Mouse (Mus musculus) monocyte, adult 59 days (primary cell): Measurements from ENCODE around the gene Nrip3. TPM values are rescaled to one million over a fixed set of nuclear protein-coding genes. Genes with fewer than 3 reads are reported as not detected.

Source experiments
- total RNA-seq, 2 experiments: library from RNA; stranded (reverse); gene quantifications; one replicate each; pipeline ENCODE4 v1.2.4; 2023

The Nrip3 gene
- not detected for total RNA-seq

GRCm38 (mm10) chr7:109781470-109782203, at the start of gene Nrip3:
Nrip3 (minus strand) TSS chr7:109782025.

GRCm38 (mm10) chr7:109752008-109752925, 29.6 kb downstream of the Nrip3 start, which contains the start of gene Tmem9b:
Tmem9b (minus strand) TSS chr7:109752875.

GRCm38 (mm10) chr7:109731626-109732025, 50.2 kb downstream of the Nrip3 start, which contains the start of gene Ascl3:
Ascl3 (minus strand) TSS chr7:109731726.

GRCm38 (mm10) chr7:109723697-109724096, 58.1 kb downstream of the Nrip3 start, which contains the start of gene BC051019:
BC051019 (minus strand) TSS chr7:109723850.

Other genes starting within 250 kb of the Nrip3 start
- gene St5, start 78.4 kb downstream of the Nrip3 start, total RNA-seq: 1 to 10 TPM; 1.2 to 3.4 TPM
- gene Akip1, start 78.3 kb downstream of the Nrip3 start, total RNA-seq: 1 to 10 TPM; 8.1 to 8.2 TPM
- not detected for gene BC051019, start 58.2 kb downstream of the Nrip3 start, total RNA-seq
- gene Ascl3, start 50.3 kb downstream of the Nrip3 start, total RNA-seq: not detected
- gene Tmem9b, start 29.1 kb downstream of the Nrip3 start, total RNA-seq: 10 to 100 TPM; 42.0 to 43.3 TPM
- gene Scube2, start 83.7 kb upstream of the Nrip3 start, total RNA-seq: not detected
- 100 to 1,000 TPM; 261 to 269 TPM for gene Dennd5a, start 178.4 kb upstream of the Nrip3 start, total RNA-seq
- 10 to 100 TPM; 33.8 to 40.8 TPM for gene Tmem41b, start 204.9 kb upstream of the Nrip3 start, total RNA-seq
- 100 to 1,000 TPM; 118 to 119 TPM for gene Ipo7, start 236.2 kb upstream of the Nrip3 start, total RNA-seq